Mouse (Mus musculus) embryonic fibroblast, embryonic 13.5 days (primary cell): Measurements from ENCODE around the gene Srebf2.

Experiments used
- CTCF ChIP-seq: IDR thresholded peaks from 2 replicates; pipeline ENCODE4 v1.5.1; 2011; ENCODE audit warnings: mild to moderate bottlenecking, control low read depth, low read length, moderate library complexity, borderline replicate concordance; ENCODE audit not compliant: insufficient read depth
- POLR2A ChIP-seq: IDR thresholded peaks from 2 replicates; pipeline ENCODE4 v1.6.1; 2011; ENCODE audit warnings: low read depth, mild to moderate bottlenecking, control low read depth, low read length, moderate library complexity

DNA sequence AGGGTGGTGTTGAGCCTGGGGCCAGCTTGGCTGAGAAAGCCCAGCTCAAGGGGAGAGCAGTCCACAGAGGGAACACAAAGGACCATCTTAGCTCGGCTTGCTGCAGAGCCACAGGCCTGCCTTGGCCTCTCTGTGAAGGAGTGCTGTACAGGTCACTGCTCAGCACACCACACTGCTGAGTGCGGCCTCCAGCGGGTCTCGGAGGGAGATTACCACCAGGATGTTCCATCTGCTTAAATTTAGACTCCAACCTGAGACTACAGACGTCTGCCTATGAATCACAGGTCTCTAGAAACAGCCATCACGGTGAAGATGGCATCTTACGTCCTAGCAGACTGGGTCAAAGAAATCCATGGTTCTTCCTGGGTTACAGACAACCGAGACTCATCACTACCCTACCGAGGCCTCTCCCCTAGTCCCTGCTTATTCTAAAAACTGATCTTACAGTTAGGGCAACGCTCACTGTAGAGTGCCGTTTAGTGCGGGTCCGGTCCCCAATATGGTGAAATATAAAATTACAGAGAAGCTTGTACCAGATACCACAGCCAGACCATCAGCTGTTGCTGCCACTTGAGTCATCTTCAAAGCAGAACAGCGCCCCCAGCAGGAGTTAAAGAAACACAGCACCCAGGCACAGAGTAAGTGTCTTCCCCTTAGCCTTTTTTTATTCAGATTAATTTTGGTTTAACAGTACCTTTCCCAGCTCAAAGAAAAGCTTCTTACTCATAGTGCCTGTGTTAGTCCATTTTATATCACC, 74.3 kb downstream of the Srebf2 start:
- TF ChIP-seq CTCF (no peak), POLR2A (no peak)
